Mouse (Mus musculus): ENCODE data around the gene Prkag2.

DNA sequence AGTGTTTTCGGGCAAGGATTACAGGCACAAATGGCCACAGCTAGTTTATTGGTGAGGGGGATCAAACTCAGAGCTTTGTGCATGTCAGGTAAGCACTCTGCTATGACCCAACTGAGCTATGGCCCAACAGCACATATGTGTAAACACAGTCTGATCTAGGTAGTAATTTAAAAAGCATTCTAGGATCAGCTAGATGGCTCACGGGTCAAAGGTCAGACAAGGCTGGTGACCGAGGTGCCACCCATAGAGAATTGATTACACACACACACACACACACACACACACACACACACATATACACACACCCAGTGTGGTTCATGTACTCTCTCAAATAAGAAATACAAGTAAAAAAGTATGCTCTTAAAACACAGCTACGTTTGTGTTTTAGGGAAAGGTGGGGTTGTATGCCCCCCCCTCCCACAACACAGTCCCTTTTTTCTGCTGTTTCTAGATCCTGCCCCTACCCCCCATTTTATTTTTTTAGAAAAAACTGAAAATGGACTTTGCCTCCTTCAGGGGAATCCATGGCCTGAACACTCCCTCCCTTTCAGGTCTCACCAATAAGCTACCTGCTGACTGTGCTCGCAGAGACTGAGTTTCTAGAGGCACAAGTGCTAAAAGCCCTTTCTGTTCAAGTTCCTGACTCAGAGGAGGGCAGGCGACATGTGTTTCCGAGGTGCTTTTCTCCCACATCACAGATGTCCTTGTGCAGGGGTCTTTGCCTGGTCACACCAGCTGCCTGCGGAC, 169.4 kb downstream of the Prkag2 start:
- TF ChIP-seq CTCF (IDR thresholded peaks at IDR 0.05; ENCODE audit: control insufficient read depth, insufficient read depth, insufficient read length) (no peak), MAX (IDR thresholded peaks at IDR 0.05) (no peak), USF1 (IDR thresholded peaks at IDR 0.05; ENCODE audit: low read depth) (no peak), MYOG (IDR thresholded peaks at IDR 0.05; ENCODE audit: control insufficient read depth, extremely low read depth, insufficient read length) (no peak), FOSL1 (IDR thresholded peaks at IDR 0.05; ENCODE audit: insufficient read depth, low read length, poor library complexity, severe bottlenecking) (no peak), CEBPB (IDR thresholded peaks at IDR 0.05; ENCODE audit: low read depth) (no peak), MYOD1 (IDR thresholded peaks at IDR 0.05; ENCODE audit: control insufficient read depth, insufficient read length, low read depth) (no peak)
